Mouse (Mus musculus): ENCODE data around the gene Olfr112.
"Not testable (repeated sequence)": the region's sequence is repeated elsewhere in the genome, so short reads cannot be mapped to it uniquely, and the experiment has no call there.

Olfr112 gene

DNA sequence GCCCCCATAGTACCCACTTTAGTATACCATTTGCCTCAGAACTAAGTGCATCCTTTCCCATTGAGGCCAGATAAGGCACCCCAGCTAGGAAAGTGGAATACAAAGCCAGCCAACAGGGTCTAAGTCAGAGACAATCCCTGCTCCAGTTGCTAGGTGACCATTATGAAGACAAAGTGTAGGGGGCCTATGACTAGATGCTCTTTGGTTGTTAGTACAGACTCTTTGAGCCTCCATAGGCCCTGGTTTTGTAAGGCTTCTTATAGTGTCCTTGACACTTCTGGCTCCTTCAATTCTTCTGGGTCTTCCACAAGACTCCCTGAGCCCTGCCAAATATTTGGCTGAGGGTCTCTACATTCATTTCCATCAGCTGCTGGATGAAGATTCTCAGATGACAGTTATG is at the start of gene Olfr112:
Gene Olfr112 (minus strand): TSS at position 101 of the 400 bp plus-strand sequence.
- no peak for DNase-seq (ENCODE audit: low read depth, low spot score)

DNA sequence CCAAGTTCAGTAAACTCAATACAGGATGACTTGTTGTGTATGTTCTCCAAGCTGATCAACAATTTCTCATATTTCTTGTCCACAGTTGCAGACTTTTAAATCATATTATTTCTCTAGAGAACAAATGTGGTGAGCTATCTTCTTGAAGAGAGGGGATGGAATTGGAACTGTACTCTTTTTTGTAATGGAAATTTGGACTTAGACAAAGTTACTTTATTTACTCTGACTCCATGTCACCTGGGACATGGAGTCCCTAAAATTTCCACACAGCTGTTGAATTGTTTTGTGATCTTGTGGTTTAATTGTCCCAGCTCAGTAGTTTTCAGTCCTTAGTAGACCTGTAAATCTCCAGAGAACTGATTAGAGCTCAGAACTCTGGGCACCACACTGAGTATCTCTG is 23.4 kb upstream of the Olfr112 start, which contains the start of gene Olfr114:
Gene Olfr114 (minus strand): TSS at position 101 of the 400 bp plus-strand sequence.
- no peak for DNase-seq (ENCODE audit: low read depth, low spot score)

- DNase-seq (ENCODE audit: low read depth, low spot score): no peak
Measured at GRCm38 (mm10) chr17:37577563-37577962, 8.3 kb upstream of the Olfr112 start, which contains the start of gene Olfr113. TSS of gene Olfr113 (minus strand) at chr17:37577663.

GRCm38 (mm10) chr17:37558913-37559615 is 10.2 kb downstream of the Olfr112 start:
- DNase-seq (ENCODE audit: low read depth, low spot score): no peak

- DNase-seq (ENCODE audit: low read depth, low spot score): no peak
Measured at GRCm38 (mm10) chr17:37543800-37544435, 25.3 kb downstream of the Olfr112 start.

- no peak for DNase-seq (ENCODE audit: low read depth, low spot score)
Measured at GRCm38 (mm10) chr17:37541454-37542119, 27.7 kb downstream of the Olfr112 start.

DNA sequence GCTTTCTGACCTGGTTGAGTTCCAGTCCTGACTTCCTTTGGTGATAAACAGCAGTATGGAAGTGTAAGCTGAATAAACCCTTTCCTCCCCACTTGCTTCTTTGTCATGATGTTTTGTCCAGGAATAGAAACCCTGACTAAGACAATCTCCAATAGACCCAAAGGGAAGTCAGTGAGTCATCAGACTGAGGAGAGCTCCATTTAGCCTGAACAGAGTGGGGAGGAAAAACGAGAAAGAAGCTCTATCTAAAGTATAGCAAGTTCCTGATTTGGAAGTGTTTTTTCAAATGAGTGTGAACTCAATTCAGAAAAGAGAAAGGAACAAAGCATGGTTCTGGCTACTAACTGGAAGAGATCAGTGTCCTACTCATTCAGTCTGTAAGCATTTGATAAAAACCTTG is 30.8 kb downstream of the Olfr112 start:
- DNase-seq (ENCODE audit: low read depth, low spot score): not testable (repeated sequence)

- DNase-seq (ENCODE audit: low read depth, low spot score): no peak
Measured at GRCm38 (mm10) chr17:37535173-37535572, 34.1 kb downstream of the Olfr112 start.

DNA sequence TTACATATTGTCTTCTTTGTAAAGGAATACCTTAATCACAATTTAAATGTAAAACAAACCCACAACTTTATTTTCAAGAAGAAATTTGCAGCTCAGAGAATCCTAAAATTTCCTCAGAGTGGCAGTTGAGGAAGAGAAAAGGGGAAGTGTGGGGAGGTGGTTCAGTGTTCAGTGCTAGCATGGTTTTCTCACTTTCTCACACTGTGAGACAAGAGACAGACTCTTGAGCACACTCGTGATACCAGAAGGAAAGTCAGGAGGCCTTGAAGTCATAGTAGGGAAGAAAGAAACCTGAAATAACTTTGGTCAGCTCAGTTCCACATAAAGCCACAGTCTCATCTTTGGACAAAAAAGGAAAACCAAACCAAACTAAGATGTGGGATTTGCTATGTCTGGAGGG is 43.8 kb downstream of the Olfr112 start:
- DNase-seq (ENCODE audit: low read depth, low spot score): not testable (repeated sequence)

DNA sequence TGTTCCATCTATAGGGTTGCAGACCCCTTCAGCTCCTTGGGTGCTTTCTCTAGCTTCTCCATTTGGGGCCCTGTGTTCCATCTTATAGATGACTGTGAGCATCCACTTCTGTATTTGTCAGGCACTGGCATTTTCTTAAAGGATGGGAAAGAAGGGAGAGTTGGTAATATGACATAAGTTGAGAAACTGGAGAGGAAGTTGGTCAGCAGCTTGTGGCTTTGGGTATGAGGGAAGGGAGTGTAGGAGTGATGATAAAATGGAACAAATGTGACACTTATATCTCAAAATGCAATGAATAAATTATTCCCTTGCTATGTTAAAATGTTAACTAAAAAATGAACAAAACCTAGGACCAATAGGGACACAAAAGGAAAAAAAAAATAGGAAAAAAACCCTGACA is 44.6 kb downstream of the Olfr112 start:
- not testable (repeated sequence) for DNase-seq (ENCODE audit: low read depth, low spot score)

Measured in c-Kit-negative CD71-positive TER-119-positive erythroid progenitor cells, embryonic 14.5 days (primary cell).